Mouse (Mus musculus) retina, postnatal 1 day (tissue): ENCODE measurements around the gene Dnajc6.

ENCODE experiments used
- DNase-seq: peaks from one replicate; pipeline ENCODE4 v3.0.0-alpha.2; 2012

The Dnajc6 gene

GRCm38 (mm10) chr4:101646857-101647195 is 150.4 kb downstream of the Dnajc6 start:
- DNase-seq, result no peak

- peak; percentile 99 for DNase-seq
These were observed 150.9 kb downstream of the Dnajc6 start, which contains the start of gene Leprot for GRCm38 (mm10) chr4:101647196-101647905. Leprot (plus strand) TSS chr4:101647718.

DNA sequence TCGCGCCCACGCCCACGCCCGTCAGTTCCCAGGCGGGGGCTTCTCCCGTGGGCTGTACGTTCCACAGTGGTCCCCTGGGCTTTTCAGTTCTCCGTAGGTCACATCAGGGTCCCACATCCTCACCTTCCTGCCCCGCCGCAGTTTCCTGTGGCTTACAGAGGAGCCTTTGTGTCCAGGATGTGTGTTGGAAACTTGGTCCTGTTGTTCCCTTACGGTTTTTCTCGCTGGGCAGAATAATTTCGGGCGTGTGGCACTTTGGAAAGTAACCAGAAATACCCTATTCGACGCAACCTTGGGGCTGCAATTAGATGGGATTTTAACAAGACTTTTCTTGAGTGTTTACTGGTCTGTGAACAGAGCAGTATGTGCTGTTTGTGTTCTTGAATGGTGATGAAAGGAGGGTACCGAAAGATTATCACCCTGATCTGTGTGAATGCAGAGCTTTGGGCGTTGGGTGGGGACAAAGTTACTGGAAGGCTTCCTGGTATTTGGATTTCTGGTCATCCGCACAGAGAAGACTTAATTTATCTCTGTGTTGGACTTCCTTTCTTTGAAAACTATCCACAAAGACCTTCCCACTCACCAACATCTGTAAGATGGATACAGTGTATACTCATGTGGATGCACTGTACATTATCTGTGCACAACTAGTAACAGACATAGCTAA is 151.7 kb downstream of the Dnajc6 start:
- DNase-seq, result no peak

- DNase-seq, result no peak
These were observed 152.3 kb downstream of the Dnajc6 start for GRCm38 (mm10) chr4:101648745-101649144.

DNA sequence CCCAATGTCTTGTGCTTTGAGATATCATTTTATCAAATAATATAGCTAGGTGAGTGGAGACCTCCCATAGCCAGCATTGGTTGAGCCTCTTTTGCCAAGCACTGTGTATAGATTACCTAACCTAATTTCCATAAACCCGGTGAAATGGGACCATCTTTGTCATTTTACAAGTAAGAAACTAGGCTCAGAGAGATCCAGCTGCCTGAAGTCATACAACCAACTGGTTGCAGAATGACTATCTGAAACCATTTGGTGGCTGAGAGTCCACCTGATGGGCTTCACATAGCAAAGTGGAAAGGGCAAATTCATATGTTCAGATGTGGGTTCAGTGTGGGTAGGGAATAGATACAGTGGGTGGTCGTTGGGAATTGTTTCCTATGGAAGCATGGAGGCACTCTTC is 154.5 kb downstream of the Dnajc6 start:
- DNase-seq, result no peak

GRCm38 (mm10) chr4:101654256-101654655 is 157.8 kb downstream of the Dnajc6 start:
- no peak for DNase-seq

DNA sequence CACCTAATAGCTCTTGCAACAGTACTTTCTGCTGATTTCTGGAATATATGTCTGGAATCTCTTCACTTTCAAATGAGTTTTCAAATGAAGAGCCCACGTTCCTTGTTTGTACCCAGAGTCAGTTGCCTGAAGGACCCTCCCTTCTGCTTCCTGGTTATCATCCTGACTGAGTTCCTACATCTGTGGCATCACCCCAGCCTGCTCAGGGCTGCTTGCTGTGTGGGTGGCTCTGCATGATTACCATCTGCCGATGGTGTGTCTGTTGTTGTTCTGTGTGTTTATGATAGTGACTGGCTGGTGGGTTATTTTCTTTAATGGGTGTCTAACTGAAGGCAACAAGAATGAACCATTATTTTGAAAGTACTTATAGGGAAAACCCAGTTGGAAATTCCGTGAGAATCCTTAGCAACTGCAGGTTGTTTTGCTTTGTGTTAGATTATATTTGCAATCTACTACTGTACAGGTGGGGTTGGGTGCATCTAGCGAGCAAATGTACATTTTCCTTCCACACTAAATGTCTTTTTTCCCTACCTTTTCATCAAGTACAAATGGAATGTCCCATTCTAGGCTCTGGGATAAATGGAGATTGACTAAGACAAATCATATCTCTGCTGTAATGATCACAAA is 158.5 kb downstream of the Dnajc6 start:
- DNase-seq, result no peak

DNA sequence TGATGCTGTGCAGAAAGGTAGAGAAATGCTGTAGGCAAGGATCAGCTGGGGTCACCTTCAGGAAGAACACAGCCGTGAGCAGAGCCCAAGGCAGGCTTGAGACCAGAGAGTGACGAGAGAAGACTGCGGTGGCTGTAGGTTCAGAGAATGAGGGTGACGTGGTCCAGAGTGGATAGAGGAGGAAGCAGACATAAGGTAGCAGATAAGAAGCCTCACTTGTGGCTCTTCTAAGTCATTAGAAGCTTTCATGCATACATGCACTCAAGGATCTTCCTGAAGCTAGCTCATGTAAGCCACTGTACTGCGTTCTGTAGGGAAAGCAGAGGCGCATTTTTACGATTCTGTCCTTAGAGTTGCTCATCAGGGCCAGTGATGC is 159.0 kb downstream of the Dnajc6 start:
- no peak for DNase-seq

DNA sequence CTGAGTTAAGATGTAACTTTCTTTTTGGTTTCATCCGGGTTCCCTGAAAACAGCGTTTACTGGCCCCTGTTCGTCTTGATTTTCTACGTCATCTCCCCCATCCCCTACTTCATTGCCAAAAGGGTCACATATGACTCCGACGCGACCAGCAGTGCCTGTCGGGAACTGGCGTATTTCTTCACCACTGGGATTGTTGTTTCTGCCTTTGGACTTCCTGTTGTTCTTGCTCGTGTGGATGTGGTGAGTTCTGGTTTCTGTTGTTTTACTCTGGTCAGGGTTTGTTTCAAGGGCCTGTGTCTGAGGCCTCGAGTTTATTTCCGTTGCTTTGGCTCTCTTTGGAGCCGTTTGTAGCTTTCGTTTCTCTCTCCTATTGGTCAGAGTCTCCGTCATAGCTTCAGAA is 159.6 kb downstream of the Dnajc6 start:
- no peak for DNase-seq

- peak; percentile 53 for DNase-seq
These were observed 160.6 kb downstream of the Dnajc6 start for GRCm38 (mm10) chr4:101656956-101657570.

DNA sequence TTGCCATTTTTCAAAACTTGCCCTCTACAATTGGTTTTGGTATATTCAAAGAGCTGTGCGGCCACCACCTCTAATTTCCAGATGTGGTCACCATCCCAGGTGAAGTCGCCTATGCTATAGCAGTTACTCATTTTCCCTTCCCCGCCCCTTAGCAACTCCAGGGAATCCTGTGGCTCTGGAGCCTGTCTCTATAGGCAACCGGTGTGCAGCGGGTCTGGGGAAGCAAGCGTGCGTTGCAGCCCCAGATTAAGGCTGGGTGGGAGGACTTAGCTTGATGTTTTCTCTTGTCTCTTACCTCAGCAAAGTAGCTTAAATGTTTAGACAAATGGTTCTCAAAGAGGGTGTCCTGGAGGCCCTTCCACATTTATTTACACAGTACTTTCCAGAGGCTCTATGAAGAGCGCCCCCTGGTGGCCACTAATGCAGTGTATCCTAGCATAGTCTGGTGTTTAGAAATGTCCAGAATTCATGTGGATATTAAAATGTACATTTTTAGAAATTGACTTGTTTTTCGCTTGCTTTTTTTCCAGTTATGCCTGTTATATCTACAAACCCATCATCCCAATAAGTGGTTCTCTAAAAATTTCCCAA is 167.8 kb downstream of the Dnajc6 start:
- DNase-seq, result peak; percentile 64

DNA sequence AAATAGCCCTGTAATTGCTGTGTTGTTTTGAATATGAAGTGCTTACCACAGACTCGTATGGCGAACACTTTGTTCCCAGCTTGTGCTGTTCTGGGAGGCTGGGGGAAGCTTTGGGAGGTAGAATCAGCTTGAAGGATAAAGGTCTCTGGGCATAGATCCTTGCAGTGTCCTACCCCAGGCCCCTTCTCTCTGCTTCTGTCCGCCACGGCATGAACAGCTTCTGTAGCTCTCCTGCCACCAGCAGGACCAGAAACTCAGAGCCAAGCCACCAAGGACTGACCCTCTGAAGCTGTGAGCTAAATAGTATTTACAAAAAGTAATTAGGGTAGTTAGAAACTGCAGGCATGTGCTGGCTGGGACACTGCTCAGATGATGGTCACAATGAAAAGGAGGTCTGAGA is 168.3 kb downstream of the Dnajc6 start:
- DNase-seq, result no peak

GRCm38 (mm10) chr4:101669161-101669560 is 172.7 kb downstream of the Dnajc6 start:
- no peak for DNase-seq

GRCm38 (mm10) chr4:101669811-101670210 is 173.4 kb downstream of the Dnajc6 start:
- no peak for DNase-seq

DNA sequence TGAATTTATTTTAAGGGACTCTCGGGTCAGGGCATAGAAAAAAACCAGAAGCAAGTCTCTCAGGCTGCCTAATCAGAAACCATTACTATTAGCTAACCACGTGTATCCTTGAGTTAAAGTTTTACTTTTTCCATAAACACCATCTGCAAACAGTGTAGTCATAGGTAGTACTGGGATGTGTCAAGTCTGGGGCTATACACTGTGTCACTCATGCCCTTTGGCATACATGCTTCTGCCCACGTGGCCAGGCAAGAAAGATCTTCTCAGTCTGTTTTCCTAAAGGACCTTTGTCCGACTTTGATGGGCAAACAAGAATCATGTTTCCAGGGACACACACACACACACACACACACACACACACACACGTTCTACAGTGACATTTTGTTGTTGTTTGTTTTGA is 178.3 kb downstream of the Dnajc6 start:
- DNase-seq, result no peak

DNA sequence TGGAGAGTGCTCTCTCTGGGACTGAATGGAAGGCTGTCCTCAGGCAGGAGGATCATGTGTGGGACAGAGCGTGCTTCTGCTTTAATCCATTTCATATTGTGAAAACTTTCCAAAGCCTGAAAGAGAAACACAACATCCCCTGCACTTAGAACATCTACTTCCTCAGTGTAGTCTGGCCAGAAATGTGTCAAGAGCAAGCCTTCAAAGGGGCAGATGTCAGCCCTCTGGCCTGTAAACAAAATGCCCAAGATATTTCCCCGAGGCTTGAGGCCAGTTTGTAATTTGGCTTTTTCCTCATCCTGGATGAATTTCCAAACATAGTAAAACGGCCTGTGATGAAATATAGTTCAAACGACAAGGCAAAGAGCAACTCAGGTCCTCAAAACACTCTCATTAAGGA is 179.3 kb downstream of the Dnajc6 start:
- DNase-seq, result no peak

DNA sequence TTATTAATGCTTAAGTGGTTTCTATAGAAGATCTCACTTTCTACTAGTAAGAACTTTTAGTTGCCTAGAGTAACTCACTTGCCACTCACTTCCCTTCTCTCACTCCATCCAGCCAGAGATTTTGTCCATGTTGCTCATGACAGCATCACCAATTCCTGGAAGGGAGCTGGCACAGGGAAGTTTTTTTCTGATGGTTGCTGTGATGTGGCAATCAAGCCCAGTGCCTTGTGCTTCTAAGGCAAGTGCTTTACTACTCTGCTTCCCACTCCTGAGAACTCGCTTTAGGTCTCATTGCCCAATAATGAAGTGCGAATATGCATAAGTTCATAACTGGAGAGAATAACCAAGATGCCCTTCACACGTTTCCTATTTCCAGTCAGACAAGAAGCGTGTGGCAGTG is 186.2 kb downstream of the Dnajc6 start:
- DNase-seq, result no peak

- DNase-seq, result no peak
These were observed 186.6 kb downstream of the Dnajc6 start for GRCm38 (mm10) chr4:101683086-101683485.

GRCm38 (mm10) chr4:101684821-101685220 is 188.4 kb downstream of the Dnajc6 start:
- no peak for DNase-seq

DNA sequence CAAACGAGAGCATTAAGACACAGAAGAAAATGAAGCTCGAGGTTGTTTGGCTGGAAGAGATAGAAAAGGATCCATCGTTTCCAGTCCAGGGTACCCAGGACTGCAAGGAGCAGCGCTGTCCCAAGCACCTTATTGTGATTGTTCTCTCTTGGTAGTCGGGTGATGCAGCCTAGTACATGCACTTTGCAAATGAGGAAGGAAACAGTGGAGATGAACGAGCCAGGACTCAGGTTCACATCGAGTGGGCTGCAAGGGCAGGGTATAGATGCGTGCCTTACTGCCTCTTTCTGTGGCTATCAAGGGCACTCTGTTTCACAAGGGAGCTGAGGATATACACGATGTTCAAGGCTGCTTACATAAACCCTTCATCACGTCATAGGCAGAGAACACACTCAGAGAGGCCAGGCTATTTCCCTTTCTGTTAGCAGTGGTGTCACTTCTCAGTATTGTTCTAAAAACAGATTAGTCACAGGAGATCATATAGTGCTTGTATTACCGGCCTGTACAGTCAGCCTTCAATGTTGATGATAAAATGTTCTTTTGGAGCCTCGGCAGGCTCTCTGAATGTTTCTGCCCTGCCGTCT is 189.9 kb downstream of the Dnajc6 start:
- no peak for DNase-seq

- DNase-seq, result no peak
These were observed 192.8 kb downstream of the Dnajc6 start for GRCm38 (mm10) chr4:101689241-101689640.

GRCm38 (mm10) chr4:101689645-101690044 is 193.2 kb downstream of the Dnajc6 start:
- no peak for DNase-seq
